Mouse (Mus musculus): ENCODE data around the gene Stxbp6.

DNA sequence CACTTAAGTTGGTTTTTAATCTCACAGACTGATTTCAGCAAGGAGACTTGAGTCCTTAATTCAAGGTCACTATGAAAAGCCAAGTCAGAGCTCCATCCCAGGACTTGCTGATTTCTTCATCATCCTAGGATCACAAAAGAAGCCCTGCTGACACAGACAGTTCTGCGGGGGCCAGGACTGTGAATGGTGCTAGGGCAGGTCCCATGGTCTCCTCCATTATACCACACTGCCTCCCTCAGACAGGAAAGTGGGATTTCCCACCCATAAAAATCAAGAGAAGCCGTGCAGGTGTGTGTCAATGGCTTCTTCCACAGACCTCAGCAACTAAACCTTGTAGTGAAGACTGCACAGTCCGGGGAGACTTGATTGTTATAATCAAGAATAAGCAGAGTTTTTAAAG is 2.3 kb downstream of the Stxbp6 start:
- TF ChIP-seq E2F4 (IDR thresholded peaks at IDR 0.05; ENCODE audit: insufficient read depth) (no peak), TCF12 (IDR thresholded peaks at IDR 0.05; ENCODE audit: insufficient read depth, poor library complexity, severe bottlenecking) (no peak)
